20 mouse cellular contexts compared by ENCODE assay signal in genomic region chr11:65133661-65134060, GRCm38 (mm10). TPM values are rescaled to one million over a fixed set of nuclear protein-coding genes. Genes with fewer than 3 reads are reported as not detected.
"Had no signal": no experiment of that assay in that cellular context is flagged by ENCODE, and none has a peak within 500 bp of the region (broad histone marks: within the 10 kb centered on the region; RNA-seq: fewer than 3 reads in every experiment).

No protein-coding gene starts in this region.

- H3K4me3 ChIP-seq: megakaryocyte, embryonic 14.5 days; midbrain, embryonic 13.5 days; midbrain, embryonic 15.5 days; neural tube, embryonic 12.5 days; stomach, embryonic 15.5 days had no signal

- DNase-seq: lung, adult 18-20 months; lung, embryonic 14.5 days; lung, postnatal 10 days; lung, postnatal 4 days; right cerebral cortex, postnatal 14 days; thymus, adult 18-20 months; thymus, postnatal 14 days; thymus, postnatal 36 days had no signal

- H3K9ac ChIP-seq: lung, embryonic 14.5 days; midbrain, embryonic 13.5 days; midbrain, embryonic 15.5 days; neural tube, embryonic 12.5 days; stomach, embryonic 15.5 days had no signal

- H3K27me3 ChIP-seq: megakaryocyte, embryonic 14.5 days; midbrain, embryonic 13.5 days; midbrain, embryonic 15.5 days; neural tube, embryonic 12.5 days; stomach, embryonic 15.5 days had no signal

- ATAC-seq: midbrain, embryonic 13.5 days; midbrain, embryonic 15.5 days had no signal

- H3K36me3 ChIP-seq: midbrain, embryonic 13.5 days; midbrain, embryonic 15.5 days; neural tube, embryonic 12.5 days; stomach, embryonic 15.5 days had no signal

- H3K4me1 ChIP-seq: megakaryocyte, embryonic 14.5 days; midbrain, embryonic 15.5 days; stomach, embryonic 15.5 days had no signal

- H3K27ac ChIP-seq: midbrain, embryonic 13.5 days; midbrain, embryonic 15.5 days; neural tube, embryonic 12.5 days; stomach, embryonic 15.5 days; stomach, postnatal 0 days had no signal

RNA-seq across cellular contexts. Expression of gene 1700086D15Rik, which starts 26.0 kb away (rescaled TPM):
- total RNA-seq: midbrain, postnatal 0 days; monocyte, adult 5-6 weeks; neutrophil, adult 5-6 weeks had no signal
- polyA plus RNA-seq: liver, embryonic 16.5 days; midbrain, embryonic 11.5 days; midbrain, embryonic 13.5 days; neural tube, embryonic 12.5 days; spleen, adult 2 months; stomach, embryonic 15.5 days; stomach, postnatal 0 days had no signal

RNA-seq across cellular contexts. Expression of gene Arhgap44, which starts 29.1 kb away (rescaled TPM):
- total RNA-seq: monocyte, adult 5-6 weeks; neutrophil, adult 5-6 weeks had no signal
